Mouse (Mus musculus) spleen, postnatal 4 days (tissue): ENCODE data around the gene Zfp655.
A peak's percentile ranks its signal among the peaks of the same experiment; 100 is the strongest.
"Not testable (repeated sequence)": the region's sequence is repeated elsewhere in the genome, so short reads cannot be mapped to it uniquely, and the experiment has no call there.

Source experiments
- DNase-seq, 2 experiments: peaks; one replicate each; pipeline ENCODE4 v3.0.0; 2022; ENCODE audit warnings: low spot score in 2 of 2

The Zfp655 gene

DNA sequence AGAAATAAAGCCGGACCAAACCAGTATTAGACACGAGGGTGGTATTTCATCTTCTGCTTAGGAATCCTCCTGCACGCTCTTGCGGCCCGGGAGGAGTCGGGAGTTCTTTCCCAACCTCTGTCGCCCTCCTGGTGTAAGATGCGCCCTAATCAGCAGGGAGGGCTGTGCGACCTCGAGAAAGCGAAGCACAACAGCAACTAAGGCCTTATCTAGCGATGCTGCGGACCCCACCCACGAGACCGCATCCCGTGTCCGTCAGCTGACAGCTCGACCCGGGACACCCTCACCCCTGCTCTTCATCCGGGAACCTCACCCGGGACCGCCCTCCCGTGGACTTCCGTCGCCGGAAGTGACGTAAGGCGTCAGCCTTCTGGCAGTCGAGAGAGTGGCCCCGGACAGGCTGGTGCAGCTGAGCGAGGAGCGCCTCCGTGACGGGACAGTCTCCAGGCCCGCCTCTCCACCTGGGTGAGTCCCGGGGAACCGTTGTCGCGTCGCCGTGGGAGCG is at the start of gene Zfp655:
Zfp655 (plus strand) TSS at position 349 of the 505 bp plus-strand sequence.
- DNase-seq, result peak; percentile 94 to 96

DNA sequence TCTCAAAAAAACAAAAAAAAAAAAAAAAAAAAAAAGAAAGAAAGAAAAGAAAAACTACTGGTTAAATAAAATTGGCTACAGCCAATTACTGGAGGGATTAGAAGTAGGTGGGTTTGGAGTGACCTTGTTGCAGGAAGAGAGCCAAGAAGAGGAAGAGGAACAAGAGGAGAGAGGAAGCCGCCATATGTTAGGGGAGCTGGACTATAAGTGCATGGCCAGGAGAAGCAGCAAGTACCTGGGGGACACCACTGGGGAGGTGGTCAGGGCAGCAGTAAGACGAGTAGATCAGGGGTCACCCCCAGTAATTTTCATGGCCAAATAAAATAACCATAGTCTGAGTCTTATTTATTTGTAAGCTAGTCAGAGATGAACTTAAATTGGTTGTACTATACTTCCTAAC is 46.3 kb upstream of the Zfp655 start:
- DNase-seq, result no peak

DNA sequence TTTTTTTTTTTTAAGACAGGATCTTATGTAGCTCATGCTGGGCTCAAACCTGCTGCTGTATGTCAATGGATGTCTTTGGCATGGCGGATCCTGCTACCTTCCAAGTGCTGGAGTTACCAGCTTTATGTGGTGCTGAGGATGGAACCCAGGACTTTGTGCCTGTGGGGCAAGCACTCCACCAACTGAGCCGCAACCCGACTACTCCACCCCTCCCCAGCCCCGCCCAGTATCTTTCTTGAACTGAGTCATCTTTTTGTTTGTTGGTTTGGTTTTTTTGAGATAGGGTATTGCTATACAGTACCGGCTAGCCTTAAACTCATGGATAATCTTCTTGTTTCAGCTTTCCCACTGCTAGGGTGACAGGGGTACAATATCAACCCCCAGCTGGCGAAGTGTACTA is 42.1 kb upstream of the Zfp655 start:
- DNase-seq, result no peak

DNA sequence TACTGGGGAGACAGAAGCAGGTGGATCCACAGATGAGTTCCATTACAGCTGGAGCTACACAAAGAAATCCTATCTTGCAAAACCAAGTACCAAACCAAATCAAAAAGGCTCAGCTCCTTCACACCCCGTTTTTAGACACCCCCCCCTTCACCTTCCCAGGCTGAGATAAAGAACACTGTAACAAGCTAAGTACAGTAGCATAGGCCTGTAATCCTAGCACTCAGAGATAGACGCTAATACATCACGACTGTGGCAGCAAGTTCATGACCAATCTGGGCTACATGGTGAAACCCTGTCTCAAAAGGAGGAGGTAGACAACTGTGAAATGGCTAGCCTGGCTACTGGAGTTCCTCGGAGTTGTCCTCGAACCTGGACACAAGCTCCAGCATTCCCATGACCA is 41.1 kb upstream of the Zfp655 start:
- DNase-seq, result no peak

DNA sequence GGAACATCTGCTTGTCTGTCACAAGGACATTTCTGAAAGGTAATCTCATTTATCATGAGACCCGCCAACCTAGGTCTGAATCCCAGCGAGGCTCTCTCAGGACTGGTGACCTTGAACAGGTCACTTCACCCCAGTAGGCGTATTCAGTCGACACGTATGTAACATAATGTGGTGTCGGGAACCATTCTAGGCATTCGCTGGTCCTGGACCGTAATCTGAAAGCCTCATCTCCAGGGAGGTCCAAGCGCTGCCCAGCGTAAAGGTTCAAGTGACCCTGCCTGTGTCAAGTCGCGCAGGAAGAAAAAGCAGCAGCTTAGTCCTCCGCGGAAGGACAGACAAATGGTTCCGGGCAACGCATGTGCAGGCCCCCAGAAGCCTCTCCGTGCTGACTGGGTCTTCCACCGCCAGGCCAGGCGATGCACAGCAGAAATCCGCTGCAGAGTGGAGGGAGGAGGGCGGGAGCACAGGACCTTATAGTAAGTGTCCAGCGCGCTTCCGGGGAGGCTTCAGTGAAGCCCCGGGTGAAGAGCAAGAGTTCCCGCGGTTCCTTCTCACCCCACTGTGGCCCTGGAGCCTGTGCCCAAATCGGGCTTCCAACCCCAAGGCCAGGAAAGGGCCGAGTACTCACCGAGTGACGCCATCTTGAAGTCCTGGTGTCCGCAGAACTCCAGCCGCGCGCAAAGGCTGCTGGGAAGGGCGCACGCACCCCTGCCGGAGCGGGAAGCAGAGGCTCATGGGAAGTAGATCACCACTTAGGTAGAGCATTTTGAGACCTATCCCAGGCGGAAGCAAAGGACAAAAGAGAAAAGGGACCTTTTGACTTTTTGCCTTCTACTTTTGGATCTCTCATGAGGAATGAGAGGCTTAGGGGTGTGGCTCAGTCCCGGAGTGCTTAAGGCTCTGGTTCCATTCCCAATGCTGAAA is 40.4 kb upstream of the Zfp655 start:
- peak; percentile 89 to 94 for DNase-seq

DNA sequence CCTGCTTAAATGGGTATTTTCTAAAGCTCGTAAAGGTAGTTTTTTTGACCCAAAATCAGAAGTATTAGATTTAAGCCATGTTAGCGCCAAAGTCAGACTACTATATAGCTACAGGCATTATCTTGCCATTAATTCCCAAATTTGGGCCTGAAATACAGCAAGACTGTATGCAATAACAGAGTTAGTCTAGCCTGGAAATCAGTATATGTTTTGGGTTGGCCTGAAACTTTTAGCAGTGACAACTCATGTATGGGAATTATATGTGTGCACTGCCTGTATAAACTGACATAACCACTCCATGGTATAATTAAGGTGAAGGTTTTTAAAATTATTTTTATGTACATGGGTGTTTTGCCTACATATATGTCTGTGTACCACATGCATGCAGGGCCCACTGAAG is 39.6 kb upstream of the Zfp655 start, which contains the start of gene Atp5j2:
Atp5j2 (minus strand) TSS at position 101 of the 400 bp plus-strand sequence.
- no peak for DNase-seq

DNA sequence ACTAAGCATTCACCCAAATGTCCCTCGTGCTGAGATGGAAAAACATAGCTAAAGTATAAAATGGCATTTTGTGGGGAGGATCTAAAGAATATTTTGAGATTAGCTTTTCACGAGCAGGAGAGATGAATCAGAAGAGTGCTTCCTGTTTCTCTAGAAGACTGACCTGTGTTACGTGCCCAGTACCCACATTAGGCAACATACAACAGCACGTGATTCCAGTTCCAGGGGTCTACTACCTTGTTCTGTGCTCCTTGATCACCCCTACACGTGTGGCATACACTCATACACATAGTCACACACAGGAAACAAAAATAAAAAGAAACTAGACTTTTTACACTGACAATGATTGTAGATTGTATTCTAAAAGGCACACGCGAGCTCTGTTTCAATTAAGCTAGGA is 31.1 kb upstream of the Zfp655 start:
- no peak for DNase-seq

DNA sequence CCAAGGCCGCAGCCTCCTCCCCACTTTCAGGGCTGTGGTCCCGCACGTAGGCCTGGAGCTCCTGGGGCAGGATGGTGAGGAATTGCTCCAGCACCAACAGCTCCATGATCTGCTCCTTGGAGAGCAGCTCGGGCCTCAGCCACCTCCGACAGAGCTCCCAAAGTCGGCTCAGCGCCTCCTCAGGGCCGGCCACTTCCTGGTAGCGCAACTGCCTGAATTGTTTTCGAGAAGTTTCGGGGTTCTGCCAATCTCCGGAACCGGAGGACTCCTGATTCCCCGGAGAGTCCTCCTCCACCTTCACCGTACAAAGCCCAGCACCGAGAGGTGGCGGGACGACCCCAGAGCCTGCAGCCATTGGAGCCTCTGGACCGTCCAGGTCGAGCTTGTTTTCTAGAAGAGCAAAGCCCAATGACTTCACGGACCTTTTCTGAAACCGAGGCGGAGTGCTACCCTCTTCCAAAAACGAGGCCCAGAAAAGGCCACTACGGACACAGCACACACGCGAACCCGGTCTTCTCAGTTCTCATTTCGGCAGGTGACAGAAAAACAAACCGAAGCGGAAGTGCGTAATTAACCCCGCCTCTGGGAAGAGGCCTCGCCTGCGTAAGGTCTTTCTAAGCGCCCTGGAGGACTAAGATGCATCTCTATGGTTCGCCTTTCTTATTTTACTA is 30.1 kb upstream of the Zfp655 start, which contains the start of gene Zkscan14:
Zkscan14 (minus strand) TSS at position 548 of the 671 bp plus-strand sequence.
- DNase-seq, result peak; percentile 78 to 86

DNA sequence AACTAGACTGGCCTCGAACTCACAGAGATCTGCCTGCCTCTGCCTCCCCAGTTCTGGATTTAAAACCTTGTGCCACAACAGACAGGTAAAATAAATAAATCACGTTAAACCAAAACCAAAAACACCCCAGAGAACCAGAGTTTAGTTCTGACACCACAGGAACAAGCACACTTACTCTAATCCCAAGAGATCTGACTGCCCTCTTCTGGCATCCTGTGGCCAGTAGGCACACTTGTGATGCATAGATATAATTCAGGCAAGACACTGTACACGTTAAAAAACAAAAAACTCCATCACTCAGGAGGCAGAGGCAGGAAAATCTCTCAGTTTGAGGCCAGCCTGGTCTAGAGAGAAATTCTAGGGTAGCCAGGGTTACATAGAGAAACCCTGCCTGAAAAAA is 29.1 kb upstream of the Zfp655 start:
- no peak for DNase-seq

DNA sequence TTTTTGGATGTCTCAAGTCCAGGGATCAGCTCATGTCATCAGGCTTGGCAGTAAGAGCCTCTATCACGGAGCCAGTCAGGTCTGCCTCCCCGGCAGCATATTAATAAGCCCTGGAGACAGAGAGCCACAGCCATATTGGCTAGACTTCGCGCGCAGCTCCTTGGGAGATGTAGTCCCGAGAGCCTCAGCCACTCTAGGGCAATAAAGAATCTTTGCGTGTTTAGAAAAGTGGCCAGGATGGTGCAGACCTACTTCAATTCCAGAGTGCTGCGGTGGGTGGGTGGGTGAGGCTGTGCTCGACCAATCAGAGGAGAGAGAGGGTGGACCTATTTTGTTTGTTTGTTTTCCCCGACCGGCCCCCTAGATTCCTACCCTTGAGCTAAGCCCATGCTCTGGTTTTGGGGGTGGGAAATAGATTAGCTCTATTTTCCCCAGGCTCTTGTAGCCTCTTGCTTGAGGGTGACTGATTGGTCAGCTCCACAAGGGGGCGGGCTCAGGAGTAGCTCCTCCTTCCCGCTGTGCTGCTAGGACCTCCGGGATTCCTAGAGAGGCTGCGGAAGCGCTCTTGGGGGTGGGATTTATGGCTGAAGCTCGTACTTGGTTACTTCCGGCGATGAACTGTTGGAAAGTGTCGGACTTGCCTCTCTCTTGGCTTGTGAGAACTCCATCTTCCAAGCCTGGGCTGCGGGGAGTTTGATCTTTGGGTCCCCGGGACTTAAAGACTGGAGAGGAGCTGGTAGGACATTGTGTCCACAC is 27.4 kb upstream of the Zfp655 start, which contains the start of gene Zkscan5:
Zkscan5 (plus strand) TSS at position 627 of the 756 bp plus-strand sequence.
- DNase-seq, result peak; percentile 96 to 98

DNA sequence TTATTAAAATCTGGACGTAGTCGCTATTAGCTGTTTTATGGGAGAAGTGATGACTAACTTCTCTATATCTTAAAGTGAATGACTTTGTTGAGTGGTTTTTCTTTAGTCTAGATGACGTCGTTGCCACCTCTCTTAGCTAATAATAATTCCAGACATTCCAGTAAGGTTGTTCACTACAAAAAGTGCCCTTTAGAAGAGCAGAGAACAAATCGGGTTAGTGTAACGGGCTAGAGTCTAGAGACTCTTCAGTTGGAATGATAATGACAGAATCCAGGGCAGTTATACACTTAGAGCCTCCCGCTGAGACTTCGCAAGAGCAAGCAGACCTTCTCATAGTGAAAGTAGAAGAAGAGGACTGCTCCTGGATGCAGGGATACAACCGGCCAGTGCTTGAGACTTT is 26.5 kb upstream of the Zfp655 start:
- no peak for DNase-seq

DNA sequence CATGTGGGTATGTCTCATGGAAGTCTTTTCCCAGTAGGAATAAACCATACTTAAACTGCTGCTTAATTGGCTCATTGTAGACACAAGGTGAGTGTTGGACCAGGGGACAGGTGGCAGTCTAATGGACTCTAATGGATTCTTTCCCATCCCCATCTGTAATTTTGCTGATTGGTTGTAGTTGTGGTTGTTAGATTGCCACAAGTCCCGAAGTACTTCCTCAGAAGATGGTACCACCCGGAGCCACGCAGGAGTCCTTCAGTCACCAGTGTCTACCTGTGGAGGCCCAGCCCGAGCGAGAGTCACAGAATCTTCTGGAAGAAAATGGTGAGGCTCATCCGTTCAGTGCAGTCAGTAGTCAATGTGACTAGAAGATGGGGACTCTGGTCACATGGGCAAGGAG is 24.1 kb upstream of the Zfp655 start:
- no peak for DNase-seq

DNA sequence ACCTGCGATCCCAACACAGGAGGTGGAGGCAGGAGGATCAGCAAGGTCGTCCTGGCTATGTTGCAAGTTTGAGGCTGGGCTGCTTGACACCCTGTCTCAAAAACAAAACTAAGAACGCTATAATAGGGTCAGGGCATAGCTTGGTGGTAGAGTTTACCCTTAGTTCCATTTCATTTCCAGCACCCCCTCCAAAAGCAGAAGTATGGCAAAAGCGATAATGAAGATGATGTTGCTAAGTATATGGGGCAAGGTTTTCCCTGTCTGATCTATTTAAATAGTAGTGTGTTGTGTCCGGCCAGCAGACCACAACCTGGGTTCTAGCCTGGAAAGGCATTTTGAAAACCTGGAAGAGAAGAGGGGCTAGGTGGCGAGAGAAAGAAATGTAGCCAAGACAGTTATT is 23.6 kb upstream of the Zfp655 start:
- DNase-seq, result no peak

DNA sequence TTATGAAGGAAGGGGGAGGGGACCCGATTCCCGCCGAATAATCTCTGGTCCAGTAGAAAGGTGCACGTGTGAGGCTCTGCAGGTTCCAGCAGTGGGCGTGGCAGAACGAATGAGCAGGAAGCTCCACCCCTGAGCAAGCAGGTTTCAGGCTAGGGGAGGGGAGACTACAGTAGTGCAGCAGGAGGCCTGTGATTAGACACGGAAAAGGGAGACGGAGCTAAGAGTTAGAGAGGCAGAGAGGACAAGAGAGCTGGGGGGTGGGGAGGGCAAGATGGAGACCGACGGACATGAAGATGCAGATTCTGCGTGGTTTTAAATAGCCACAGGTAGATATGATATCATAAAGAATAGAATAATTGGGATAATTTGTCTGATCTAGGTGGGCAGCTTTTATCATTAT is 23.1 kb upstream of the Zfp655 start:
- DNase-seq, result not testable (repeated sequence)

DNA sequence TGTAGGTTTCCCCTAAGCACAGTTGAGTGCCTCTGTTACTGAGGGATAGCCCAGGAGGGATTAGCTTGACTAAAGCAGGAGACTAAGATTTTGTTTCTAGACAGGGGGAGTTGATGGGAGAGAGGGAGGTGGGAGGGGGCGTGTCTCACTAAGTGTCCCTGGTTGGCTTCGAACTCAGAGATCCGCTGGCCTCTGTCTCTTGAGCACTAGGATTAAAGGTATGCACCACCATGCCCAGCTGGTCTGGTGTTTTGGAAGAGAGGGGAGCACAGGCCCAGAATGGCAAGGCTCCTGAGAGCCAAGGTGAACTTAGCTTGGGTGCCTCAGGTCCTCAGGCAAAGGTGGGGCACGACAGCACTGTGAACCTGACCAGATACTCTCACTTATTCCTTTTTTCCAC is 20.2 kb upstream of the Zfp655 start:
- DNase-seq, result no peak

DNA sequence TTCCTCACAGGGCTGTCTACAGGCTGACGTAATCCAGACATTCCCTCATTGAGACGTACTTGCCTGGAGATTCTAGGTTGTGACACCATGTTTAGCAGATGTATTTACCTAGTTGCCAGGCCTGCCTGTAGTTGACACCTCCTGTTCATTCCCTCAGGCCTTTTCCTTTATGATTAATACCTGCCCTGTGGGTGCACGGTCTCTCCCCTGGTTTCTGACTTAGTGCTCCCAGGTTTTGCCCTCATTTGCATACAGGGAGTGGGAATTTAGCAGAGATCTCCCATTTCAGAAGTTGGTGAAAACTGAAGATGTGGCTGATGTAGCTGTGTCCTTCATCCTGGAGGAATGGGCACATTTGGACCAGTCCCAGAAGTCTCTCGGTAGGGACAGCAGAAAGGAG is 19.3 kb upstream of the Zfp655 start:
- no peak for DNase-seq

DNA sequence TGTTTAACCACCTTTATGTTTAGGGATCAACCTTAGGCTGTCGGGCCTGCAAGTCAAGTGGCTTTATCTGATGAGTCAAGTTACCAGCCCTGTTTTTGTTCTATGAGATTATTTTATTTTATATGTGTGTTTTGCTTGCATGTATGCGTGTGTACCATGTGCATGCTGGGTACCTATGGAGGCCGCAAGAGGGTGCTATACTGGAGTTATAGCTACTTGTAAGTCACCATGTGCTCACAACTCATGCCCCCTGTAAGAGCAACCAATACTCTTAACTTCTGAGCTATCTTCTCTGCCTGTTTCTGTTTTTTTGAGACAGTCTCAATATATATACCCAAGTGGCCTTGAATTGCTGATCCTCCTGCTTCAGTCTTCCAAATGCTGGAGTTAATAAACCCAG is 18.0 kb upstream of the Zfp655 start:
- DNase-seq, result no peak

DNA sequence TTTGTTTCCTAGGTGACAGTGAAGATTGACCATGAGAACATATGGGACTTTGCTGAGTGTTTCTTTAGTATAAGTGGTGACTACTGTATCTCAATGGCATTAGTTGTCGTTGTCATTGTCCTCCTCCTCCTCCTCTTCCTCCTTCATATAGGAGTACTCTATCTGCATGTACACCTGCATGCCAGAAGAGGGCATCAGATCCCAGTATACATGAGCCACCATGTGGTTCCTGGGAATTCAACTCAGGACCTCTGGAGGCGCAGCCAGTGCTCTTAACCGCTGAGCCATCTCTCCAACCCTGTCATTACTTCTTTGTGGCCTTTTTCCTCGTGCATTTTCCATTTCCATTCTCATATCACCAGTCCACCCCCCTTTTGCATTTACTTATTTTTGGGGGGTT is 16.8 kb upstream of the Zfp655 start:
- DNase-seq, result no peak

DNA sequence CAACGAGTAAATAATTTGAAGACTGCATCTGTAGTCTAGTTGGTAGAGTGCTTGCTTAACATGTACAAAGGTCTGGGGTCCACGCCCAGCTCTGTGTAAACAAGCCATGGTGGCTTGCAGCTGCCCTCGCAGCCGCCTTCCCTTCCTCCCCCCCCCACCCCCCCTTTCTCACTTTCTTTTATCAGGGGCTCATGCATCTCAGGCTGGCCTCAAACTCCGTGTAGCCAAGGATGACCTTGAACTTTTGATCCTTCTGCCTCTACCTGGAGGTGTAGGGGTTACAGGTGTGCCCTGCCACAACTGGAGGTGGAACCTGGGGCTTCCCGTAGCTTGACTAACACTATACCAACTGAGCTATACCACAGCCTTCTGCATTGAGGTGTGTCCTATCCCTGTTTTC is 13.8 kb upstream of the Zfp655 start:
- DNase-seq, result no peak

DNA sequence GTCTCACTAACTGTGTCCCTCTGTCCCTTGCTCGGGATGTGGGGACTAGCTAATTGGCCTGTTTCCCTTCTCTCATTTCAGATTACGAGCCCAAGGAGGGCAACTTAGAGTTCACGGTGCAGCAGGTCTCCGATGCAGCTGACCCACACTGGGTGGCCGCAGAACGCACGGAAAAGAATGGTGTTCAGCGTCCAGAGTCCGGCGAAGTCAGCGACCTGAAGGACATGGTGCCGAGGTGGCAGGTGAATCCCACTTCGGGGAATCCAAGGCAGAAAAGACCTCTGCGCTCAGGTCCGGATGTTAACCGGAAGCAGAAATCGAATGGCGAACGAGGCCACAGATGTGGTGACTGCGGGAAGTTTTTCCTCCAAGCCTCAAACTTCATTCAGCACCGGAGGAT is 13.3 kb upstream of the Zfp655 start:
- DNase-seq, result no peak

DNA sequence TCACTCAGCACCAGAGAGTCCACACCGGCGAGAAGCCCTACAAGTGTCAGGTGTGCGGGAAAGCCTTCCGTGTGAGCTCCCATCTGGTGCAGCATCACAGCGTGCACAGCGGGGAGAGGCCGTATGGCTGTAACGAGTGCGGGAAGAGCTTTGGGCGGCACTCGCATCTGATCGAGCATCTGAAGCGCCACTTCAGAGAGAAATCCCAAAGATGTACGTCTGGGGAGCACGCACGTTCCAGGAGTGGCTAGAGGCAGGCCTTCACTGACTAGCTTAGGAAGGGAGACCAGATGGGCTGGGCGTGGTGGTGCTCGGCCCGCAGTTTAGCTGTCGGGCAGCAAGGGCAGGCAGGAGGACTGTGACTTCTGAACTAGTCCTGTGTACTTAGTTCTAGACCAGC is 12.8 kb upstream of the Zfp655 start:
- DNase-seq, result no peak

DNA sequence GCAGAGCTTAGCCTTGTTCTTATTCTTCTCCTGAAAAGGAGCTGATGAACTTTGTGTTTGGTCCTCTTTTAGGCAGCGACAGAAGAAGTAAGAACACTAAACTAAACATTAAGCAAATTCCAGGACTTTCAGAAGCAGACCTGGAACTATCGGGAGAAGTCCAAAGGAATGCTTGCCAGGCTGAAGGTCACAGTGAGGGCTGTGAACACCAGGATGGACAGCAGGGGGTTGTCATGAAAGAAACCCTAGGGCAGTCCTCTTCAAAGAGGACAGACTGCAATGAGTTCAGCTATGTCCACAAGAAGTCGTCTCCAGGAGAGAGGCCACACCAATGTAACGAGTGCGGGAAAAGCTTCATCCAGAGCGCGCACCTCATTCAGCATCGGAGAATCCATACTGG is 11.5 kb upstream of the Zfp655 start:
- DNase-seq, result no peak
